Mouse (Mus musculus): ENCODE measurements around the gene Sytl3. TPM values are rescaled to one million over a fixed set of nuclear protein-coding genes. Genes with fewer than 3 reads are reported as not detected.
"Not testable (repeated sequence)": the region's sequence is repeated elsewhere in the genome, so short reads cannot be mapped to it uniquely, and the experiment has no call there.

Gene Sytl3
- 0.30 and 3.1 TPM in 2 replicates for polyA plus RNA-seq (2015; fragmentation: Nextera tagmentation; extraction: Ambion mirVana)

DNA sequence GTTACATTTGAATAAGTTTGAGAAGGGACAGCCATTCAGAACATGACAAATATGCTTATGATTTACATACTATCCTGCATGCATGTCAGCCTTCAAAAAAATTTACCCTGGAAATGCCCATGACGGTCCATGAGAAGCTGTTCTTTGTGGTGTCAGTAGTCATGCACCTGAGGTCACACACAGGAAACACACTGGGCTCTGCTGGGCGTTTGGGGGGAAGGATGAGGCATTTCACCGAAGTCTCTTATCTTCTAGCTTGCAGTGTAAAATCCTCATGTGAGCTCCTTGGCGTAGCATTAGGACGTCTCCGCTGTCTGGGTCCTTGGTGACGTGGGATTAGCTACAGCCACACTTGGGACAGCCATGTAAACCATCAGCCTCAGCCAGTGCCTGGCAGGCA is at the start of gene Sytl3:
Gene Sytl3, plus strand, starts transcription at position 293 of the 400 bp plus-strand sequence.
- not testable (repeated sequence) for H3K4me1 ChIP-seq (replicated peaks); H3K9ac ChIP-seq; H3K27me3 ChIP-seq; H3K9me3 ChIP-seq (replicated peaks); H3K36me3 ChIP-seq; H3K27ac ChIP-seq; H3K4me2 ChIP-seq; ATAC-seq (replicated peaks; ENCODE audit: insufficient number of reproducible peaks, insufficient read depth, low FRiP score, low read depth); H3K4me3 ChIP-seq
- 64% methylated on average over 5 of the region's 7 CpGs for WGBS

DNA sequence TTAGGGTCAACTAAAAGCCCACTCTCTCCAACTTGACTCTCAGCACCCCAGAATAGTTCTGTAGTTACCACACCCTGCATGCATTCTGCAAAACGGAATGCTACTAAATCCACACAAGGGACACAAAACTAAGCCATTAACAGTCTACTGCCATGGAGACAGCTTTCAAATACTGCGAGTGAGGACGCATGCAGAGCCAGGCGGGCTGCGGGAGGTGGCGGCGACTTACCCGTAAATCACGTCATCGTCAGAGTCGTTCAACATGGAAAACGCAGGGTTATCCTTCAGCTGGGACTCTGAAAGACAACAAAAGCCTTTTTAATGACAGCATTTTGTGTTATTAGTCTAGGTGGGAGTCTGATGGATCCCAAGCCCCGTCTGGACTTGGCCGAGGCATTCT is 45.4 kb upstream of the Sytl3 start:
- H3K4me1 ChIP-seq (replicated peaks); H3K27ac ChIP-seq; H3K4me2 ChIP-seq; H3K4me3 ChIP-seq; H3K9me3 ChIP-seq (replicated peaks); H3K36me3 ChIP-seq; H3K27me3 ChIP-seq; ATAC-seq (replicated peaks; ENCODE audit: insufficient number of reproducible peaks, insufficient read depth, low FRiP score, low read depth); H3K9ac ChIP-seq: not testable (repeated sequence)
- 87% methylated on average over 12 of the region's 14 CpGs for WGBS

DNA sequence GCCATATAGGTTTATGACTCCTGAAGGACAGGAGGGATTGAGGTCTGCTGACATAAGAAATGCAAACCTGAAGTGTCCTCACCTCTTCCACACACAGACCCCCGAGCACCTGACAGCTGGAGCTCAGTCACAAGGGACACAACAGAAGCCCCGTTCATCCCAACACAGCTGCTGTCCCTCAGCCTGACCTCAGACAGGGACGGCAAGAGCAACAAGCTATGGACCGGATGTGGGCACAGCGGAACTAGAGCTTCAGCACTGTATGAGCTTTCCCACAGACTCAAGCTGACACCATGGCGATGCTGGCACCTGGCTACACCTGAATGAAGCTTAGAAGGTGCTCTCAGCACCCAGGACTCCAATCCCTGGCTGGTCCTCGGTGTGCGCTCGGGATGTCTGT is 44.6 kb upstream of the Sytl3 start:
- WGBS: 88% methylated on average over 4 of the region's 9 CpGs

DNA sequence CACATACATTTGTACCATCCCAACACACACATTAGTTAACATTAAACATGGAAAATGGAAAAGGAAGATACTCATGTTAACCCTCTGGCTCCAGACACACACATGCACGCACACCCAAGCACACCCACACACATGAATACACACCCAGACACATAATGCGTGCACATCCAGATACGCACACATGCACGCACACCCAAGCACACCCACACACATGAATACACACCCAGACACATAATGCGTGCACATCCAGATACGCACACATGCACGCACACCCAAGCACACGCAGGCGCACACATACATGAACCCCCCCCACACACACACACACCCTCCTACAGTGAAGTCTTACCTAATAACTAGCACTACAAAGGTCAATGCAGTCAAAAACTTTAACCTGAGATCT is 42.2 kb upstream of the Sytl3 start:
- not testable (repeated sequence) for ATAC-seq (replicated peaks; ENCODE audit: insufficient number of reproducible peaks, insufficient read depth, low FRiP score, low read depth)

More for the DNA sequence above, 44.6 kb upstream of the Sytl3 start:
- ATAC-seq (replicated peaks; ENCODE audit: insufficient number of reproducible peaks, insufficient read depth, low FRiP score, low read depth); H3K9ac ChIP-seq; H3K9me3 ChIP-seq (replicated peaks); H3K36me3 ChIP-seq; H3K27ac ChIP-seq; H3K4me1 ChIP-seq (replicated peaks); H3K4me2 ChIP-seq; H3K27me3 ChIP-seq; H3K4me3 ChIP-seq: not testable (repeated sequence)

DNA sequence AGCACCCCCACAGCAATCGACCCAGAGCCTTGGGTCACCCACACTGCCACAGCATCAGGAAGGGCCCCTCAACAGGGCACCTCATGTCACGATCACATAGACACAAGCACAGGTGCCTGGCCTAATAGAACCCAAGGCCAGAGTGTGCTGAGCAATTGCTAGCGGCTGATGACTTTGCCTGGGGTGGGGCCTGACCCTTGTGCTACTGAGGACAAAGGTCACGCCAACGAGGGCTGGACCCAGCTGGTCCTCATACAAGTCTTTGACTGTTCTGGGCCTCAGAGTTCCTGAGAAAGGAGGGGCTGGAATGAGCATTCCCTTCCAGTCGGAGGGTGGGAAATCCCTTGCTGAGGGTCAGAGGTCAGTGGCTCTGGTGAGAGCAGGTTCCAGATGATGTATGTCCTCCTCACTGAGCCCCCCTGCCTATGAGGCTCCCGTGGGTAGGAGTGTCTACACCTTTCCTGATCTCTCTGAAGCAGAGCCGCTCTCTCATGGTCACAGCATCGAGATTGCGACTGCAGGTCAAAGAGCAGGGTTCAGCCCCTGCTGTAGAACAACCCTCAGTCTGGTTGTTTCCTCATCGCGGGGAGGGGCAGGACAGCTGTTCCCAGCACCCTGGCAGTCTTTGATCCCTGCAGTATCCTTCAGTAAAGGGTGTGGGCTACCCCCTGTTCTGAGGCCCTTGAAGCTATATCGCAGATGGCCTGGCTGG is 41.0 kb upstream of the Sytl3 start:
- H3K27ac ChIP-seq; ATAC-seq (replicated peaks; ENCODE audit: insufficient number of reproducible peaks, insufficient read depth, low FRiP score, low read depth); H3K4me2 ChIP-seq; H3K36me3 ChIP-seq; H3K4me3 ChIP-seq; H3K9me3 ChIP-seq (replicated peaks); H3K27me3 ChIP-seq; H3K4me1 ChIP-seq (replicated peaks); H3K9ac ChIP-seq: not testable (repeated sequence)
- 66% methylated on average over 6 of the region's 13 CpGs for WGBS

More for the DNA sequence above, 42.2 kb upstream of the Sytl3 start:
- H3K27me3 ChIP-seq; H3K9me3 ChIP-seq (replicated peaks); H3K4me1 ChIP-seq (replicated peaks); H3K27ac ChIP-seq; H3K9ac ChIP-seq; H3K4me3 ChIP-seq; H3K36me3 ChIP-seq; H3K4me2 ChIP-seq: not testable (repeated sequence)
- WGBS: 95% methylated on average over 9 of the region's 9 CpGs

DNA sequence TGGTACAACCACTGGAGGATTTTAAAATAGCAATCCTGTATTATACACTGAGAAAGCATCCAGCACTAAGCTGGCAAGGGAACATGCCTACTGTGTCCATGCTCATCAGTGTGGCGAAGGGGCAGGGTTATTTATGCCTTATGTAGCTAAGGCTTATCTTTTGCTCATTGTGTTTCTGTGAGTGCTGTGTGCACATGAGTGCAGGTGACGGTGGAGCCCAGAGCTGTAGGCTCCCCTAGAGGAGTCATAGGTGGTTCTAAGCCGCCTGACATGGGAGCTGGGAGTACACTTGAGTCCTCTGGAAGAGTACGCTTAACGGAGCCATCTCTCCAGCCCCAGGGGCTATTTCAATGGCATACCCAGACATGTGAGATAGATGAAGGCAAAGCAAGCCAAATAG is 39.6 kb upstream of the Sytl3 start:
- 77% methylated on average over 5 of the region's 5 CpGs for WGBS

DNA sequence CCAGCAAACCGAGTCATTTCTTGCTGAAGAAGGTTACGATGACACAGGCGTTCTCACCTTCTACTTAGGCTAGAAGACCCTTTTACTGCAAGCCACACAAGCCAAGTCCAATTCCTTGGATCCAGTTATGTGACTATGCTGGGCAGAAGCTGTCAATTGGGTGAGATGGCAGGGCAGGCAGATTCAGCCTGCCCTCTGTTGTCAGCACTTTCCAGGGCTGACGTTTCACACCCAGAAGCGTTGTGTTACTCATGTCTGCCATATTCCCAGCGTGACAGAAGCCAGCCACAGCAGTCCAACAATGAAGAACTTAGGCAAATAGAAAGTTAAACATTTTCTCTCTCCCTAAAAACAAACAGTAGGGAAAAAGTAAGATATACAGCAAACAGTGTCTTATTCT is 38.9 kb upstream of the Sytl3 start:
- not testable (repeated sequence) for H3K9ac ChIP-seq; H3K9me3 ChIP-seq (replicated peaks); H3K27me3 ChIP-seq; H3K27ac ChIP-seq; H3K4me1 ChIP-seq (replicated peaks); ATAC-seq (replicated peaks; ENCODE audit: insufficient number of reproducible peaks, insufficient read depth, low FRiP score, low read depth); H3K4me3 ChIP-seq; H3K36me3 ChIP-seq; H3K4me2 ChIP-seq
- 46% methylated on average over 5 of the region's 6 CpGs for WGBS

More for the DNA sequence above, 39.6 kb upstream of the Sytl3 start:
- H3K4me2 ChIP-seq; H3K36me3 ChIP-seq; ATAC-seq (replicated peaks; ENCODE audit: insufficient number of reproducible peaks, insufficient read depth, low FRiP score, low read depth); H3K9me3 ChIP-seq (replicated peaks); H3K9ac ChIP-seq; H3K27ac ChIP-seq; H3K4me3 ChIP-seq; H3K27me3 ChIP-seq; H3K4me1 ChIP-seq (replicated peaks): not testable (repeated sequence)

DNA sequence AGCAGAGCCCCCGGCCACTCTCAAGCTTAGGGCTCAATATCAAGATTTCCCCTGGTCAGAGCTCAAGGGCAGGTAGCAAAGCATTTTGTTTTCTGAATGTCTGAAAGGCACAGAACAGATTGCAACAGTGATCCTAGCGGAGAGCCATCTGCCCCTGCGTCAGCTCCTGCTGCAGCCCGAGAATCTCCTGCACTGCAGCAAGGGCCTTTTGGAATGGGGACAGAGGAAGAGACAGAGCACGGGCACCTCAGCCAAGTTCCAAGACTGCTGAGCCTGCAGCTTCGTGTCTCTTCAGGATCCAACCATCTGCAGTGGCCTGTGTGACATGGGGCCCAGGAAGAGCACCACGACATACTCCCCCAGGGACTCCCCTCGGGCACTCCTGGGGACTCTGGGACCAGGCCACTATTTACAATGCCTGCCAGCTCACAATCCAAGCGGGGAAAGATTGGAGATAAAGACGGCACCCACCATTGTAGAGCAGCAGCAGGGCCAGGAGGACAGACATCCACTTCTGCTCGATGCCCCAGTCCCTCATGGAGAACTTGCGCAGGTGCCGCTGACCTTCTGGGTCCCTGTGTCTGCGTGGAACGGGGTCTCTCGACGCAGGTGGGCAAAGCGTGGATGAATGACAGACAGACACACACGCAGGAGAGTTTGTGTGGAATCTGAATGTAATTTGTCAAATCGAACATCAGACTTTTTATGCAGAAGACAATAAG is 38.0 kb upstream of the Sytl3 start:
- H3K4me1 ChIP-seq (replicated peaks); H3K9ac ChIP-seq; ATAC-seq (replicated peaks; ENCODE audit: insufficient number of reproducible peaks, insufficient read depth, low FRiP score, low read depth); H3K4me2 ChIP-seq; H3K27me3 ChIP-seq; H3K36me3 ChIP-seq; H3K27ac ChIP-seq; H3K4me3 ChIP-seq; H3K9me3 ChIP-seq (replicated peaks): not testable (repeated sequence)
- 73% methylated on average over 18 of the region's 20 CpGs for WGBS

DNA sequence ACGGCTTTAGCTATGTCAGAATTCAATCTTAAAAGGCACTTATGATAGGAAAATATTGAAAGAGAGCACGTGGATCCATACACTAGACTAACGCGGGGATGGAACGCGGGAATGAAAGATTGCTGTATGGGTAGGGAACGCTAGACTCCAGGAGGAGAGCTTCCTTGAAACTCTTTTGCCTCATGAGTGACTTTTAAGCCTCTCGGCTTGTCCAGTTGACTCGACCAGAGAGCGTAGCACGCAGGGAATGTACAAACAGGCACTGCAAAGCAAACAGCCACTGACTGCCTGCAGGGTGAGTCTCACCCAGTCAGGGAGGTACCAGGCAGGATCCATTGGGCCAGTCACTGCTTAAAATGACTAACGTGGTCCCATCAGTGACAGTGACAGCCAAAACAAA is 36.9 kb upstream of the Sytl3 start:
- not testable (repeated sequence) for H3K4me2 ChIP-seq; ATAC-seq (replicated peaks; ENCODE audit: insufficient number of reproducible peaks, insufficient read depth, low FRiP score, low read depth); H3K4me3 ChIP-seq; H3K27me3 ChIP-seq; H3K9me3 ChIP-seq (replicated peaks); H3K9ac ChIP-seq; H3K36me3 ChIP-seq; H3K27ac ChIP-seq; H3K4me1 ChIP-seq (replicated peaks)
- WGBS: 81% methylated on average over 12 of the region's 12 CpGs

DNA sequence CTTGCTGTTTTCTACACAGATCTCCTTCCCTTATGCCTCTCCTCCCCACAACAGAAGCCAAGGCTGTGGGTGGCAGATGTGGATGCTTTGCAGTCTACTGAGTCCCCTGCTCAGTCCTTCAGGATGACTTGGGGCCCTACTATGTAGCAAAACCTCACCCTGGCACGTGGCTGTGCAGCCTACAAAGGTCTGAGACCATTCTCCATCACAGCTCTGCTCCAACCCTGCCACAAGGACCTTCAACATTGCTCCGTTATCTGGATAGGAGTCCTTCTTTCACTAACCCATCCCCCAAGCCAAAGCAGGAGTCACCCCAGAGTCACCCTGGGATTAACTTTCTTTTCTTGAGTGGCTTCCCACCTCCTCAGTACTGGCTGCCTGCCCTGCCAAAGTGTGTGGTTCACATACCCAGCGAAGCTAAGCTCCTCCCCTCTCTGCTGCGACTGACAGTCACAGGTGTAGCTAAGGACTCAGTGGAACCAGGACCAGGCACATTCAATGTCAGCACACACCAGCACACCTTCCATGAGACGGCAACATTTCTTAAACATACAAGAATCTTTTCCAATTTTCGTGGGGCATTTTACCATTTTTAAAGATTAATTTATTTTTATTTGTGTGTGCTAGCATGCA is 33.9 kb upstream of the Sytl3 start:
- WGBS: 74% methylated on average over 2 of the region's 6 CpGs
- not testable (repeated sequence) for H3K36me3 ChIP-seq
- ATAC-seq (replicated peaks; ENCODE audit: insufficient number of reproducible peaks, insufficient read depth, low FRiP score, low read depth): 0 out of 2 replicates have a peak, but pooled peaks have one; percentile 3

DNA sequence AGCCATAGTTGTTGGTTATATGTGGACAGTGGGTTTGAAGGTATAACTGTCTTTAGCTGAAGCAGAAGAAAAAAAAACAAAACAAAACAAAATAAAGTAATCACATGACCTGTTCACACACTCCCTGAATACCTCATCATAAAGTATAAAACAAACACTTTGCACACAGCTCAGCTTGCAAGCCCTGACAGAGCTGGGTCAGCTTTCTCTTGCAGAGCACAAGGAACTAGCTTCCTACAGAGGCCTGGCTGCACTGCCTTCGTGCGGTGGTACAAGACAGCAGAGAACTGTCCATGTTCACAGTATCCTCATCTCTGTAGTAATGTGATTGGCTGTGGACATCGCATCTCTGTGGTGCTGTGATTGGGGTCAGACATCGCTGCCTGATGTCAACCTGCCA is 28.5 kb upstream of the Sytl3 start:
- not testable (repeated sequence) for H3K4me1 ChIP-seq (replicated peaks); H3K9me3 ChIP-seq (replicated peaks); H3K4me2 ChIP-seq; ATAC-seq (replicated peaks; ENCODE audit: insufficient number of reproducible peaks, insufficient read depth, low FRiP score, low read depth); H3K4me3 ChIP-seq; H3K9ac ChIP-seq; H3K27ac ChIP-seq; H3K36me3 ChIP-seq; H3K27me3 ChIP-seq
- 84% methylated on average over 4 of the region's 4 CpGs for WGBS

More for the DNA sequence above, 33.9 kb upstream of the Sytl3 start:
- not testable (repeated sequence) for H3K9me3 ChIP-seq (replicated peaks); H3K4me3 ChIP-seq; H3K9ac ChIP-seq; H3K27ac ChIP-seq; H3K4me2 ChIP-seq; H3K27me3 ChIP-seq; H3K4me1 ChIP-seq (replicated peaks)
